Mouse (Mus musculus): ENCODE measurements around the gene Tada3. TPM values are rescaled to one million over a fixed set of nuclear protein-coding genes. Genes with fewer than 3 reads are reported as not detected.
A peak's percentile ranks its signal among the peaks of the same experiment; 100 is the strongest.

Gene Tada3
- polyA plus RNA-seq, 1 experiment from 2014 or later: 44.8 TPM

- no peak overlapping the region for H3K4me3 ChIP-seq (ENCODE audit: low read depth, low read length)
- peaks cover 8% of the 10 kb centered on the region for H3K36me3 ChIP-seq (ENCODE audit: control insufficient read depth, insufficient read depth, low read length)
- 83% methylated on average over 6 of the region's 6 CpGs for WGBS (ENCODE audit: insufficient replicate concordance)
- H3K27ac ChIP-seq (ENCODE audit: low read depth, low read length): no peak overlapping the region
- H3K27me3 ChIP-seq (ENCODE audit: control insufficient read depth, insufficient read depth, low read length): no peaks in the 10 kb centered on the region; the same call in 1 of the 2 replicates
- no peak overlapping the region for H3K4me2 ChIP-seq
- peaks cover 12% of the 10 kb centered on the region; the same call in 1 of the 2 replicates for H3K4me1 ChIP-seq (ENCODE audit: control insufficient read depth, insufficient read depth, low read length)
- ATAC-seq (replicated peaks; ENCODE audit: insufficient number of reproducible peaks, low FRiP score, low TSS enrichment): no peak
- H3K9ac ChIP-seq (ENCODE audit: low read depth, low read length): no peak overlapping the region
- no peaks in the 10 kb centered on the region for H3K9me3 ChIP-seq (replicated peaks; ENCODE audit: control insufficient read depth, low read length)
These were observed 16.3 kb upstream of the Tada3 start for GRCm38 (mm10) chr6:113393951-113394350.

GRCm38 (mm10) chr6:113392387-113393071, 14.8 kb upstream of the Tada3 start:
- H3K27ac ChIP-seq (ENCODE audit: low read depth, low read length): peak overlapping the region; percentile 35; the same call in 1 of the 2 replicates
- peak overlapping the region; percentile 83 for H3K4me2 ChIP-seq
- no peaks in the 10 kb centered on the region for H3K9me3 ChIP-seq (replicated peaks; ENCODE audit: control insufficient read depth, low read length)
- ATAC-seq (replicated peaks; ENCODE audit: insufficient number of reproducible peaks, low FRiP score, low TSS enrichment): peak; percentile 74
- WGBS (ENCODE audit: insufficient replicate concordance): 2% methylated on average over 51 of the region's 51 CpGs
- peak overlapping the region; percentile 68 for H3K9ac ChIP-seq (ENCODE audit: low read depth, low read length)
- no peaks in the 10 kb centered on the region; the same call in 1 of the 2 replicates for H3K27me3 ChIP-seq (ENCODE audit: control insufficient read depth, insufficient read depth, low read length)
- H3K4me1 ChIP-seq (ENCODE audit: control insufficient read depth, insufficient read depth, low read length): peaks cover 12% of the 10 kb centered on the region; the same call in 1 of the 2 replicates
- H3K4me3 ChIP-seq (ENCODE audit: low read depth, low read length): peak overlapping the region; percentile 54
- H3K36me3 ChIP-seq (ENCODE audit: control insufficient read depth, insufficient read depth, low read length): peaks cover 16% of the 10 kb centered on the region

- Histone ChIP-seq H3K36me3 (ENCODE audit: control insufficient read depth, insufficient read depth, low read length) (peaks cover 16% of the 10 kb centered on the region), H3K27ac (ENCODE audit: low read depth, low read length) (peak overlapping the region; percentile 35; the same call in 1 of the 2 replicates), H3K9ac (ENCODE audit: low read depth, low read length) (peak overlapping the region; percentile 68), H3K9me3 (replicated peaks; ENCODE audit: control insufficient read depth, low read length) (no peaks in the 10 kb centered on the region), H3K4me3 (ENCODE audit: low read depth, low read length) (peak overlapping the region; percentile 54), H3K27me3 (ENCODE audit: control insufficient read depth, insufficient read depth, low read length) (no peaks in the 10 kb centered on the region; the same call in 1 of the 2 replicates), H3K4me1 (ENCODE audit: control insufficient read depth, insufficient read depth, low read length) (peaks cover 12% of the 10 kb centered on the region; the same call in 1 of the 2 replicates), H3K4me2 (peak overlapping the region; percentile 83)
- no peak for ATAC-seq (replicated peaks; ENCODE audit: insufficient number of reproducible peaks, low FRiP score, low TSS enrichment)
- 17% methylated on average over 10 of the region's 10 CpGs for WGBS (ENCODE audit: insufficient replicate concordance)
These were observed 14.3 kb upstream of the Tada3 start for GRCm38 (mm10) chr6:113392015-113392386.

GRCm38 (mm10) chr6:113390715-113391114, 13.0 kb upstream of the Tada3 start:
- WGBS (ENCODE audit: insufficient replicate concordance): 87% methylated on average over 3 of the region's 3 CpGs
- Histone ChIP-seq H3K9me3 (replicated peaks; ENCODE audit: control insufficient read depth, low read length) (no peaks in the 10 kb centered on the region), H3K4me2 (no peak overlapping the region), H3K27ac (ENCODE audit: low read depth, low read length) (no peak overlapping the region), H3K9ac (ENCODE audit: low read depth, low read length) (no peak overlapping the region), H3K4me3 (ENCODE audit: low read depth, low read length) (no peak overlapping the region), H3K36me3 (ENCODE audit: control insufficient read depth, insufficient read depth, low read length) (peaks cover 20% of the 10 kb centered on the region), H3K27me3 (ENCODE audit: control insufficient read depth, insufficient read depth, low read length) (no peaks in the 10 kb centered on the region; the same call in 1 of the 2 replicates), H3K4me1 (ENCODE audit: control insufficient read depth, insufficient read depth, low read length) (peaks cover 12% of the 10 kb centered on the region; the same call in 1 of the 2 replicates)
- no peak for ATAC-seq (replicated peaks; ENCODE audit: insufficient number of reproducible peaks, low FRiP score, low TSS enrichment)

- no peak for ATAC-seq (replicated peaks; ENCODE audit: insufficient number of reproducible peaks, low FRiP score, low TSS enrichment)
- no peak within 1 kb of the TSS for H3K4me3 ChIP-seq (ENCODE audit: low read depth, low read length)
- H3K9me3 ChIP-seq (replicated peaks; ENCODE audit: control insufficient read depth, low read length): no peaks in the 10 kb centered on the region
- H3K27ac ChIP-seq (ENCODE audit: low read depth, low read length): no peak within 1 kb of the TSS
- peaks cover 12% of the 10 kb centered on the region; the same call in 1 of the 2 replicates for H3K4me1 ChIP-seq (ENCODE audit: control insufficient read depth, insufficient read depth, low read length)
- peaks cover 32% of the 10 kb centered on the region for H3K36me3 ChIP-seq (ENCODE audit: control insufficient read depth, insufficient read depth, low read length)
- no peaks in the 10 kb centered on the region; the same call in 1 of the 2 replicates for H3K27me3 ChIP-seq (ENCODE audit: control insufficient read depth, insufficient read depth, low read length)
- H3K4me2 ChIP-seq: no peak within 1 kb of the TSS
- no peak within 1 kb of the TSS for H3K9ac ChIP-seq (ENCODE audit: low read depth, low read length)
- 73% methylated on average over 8 of the region's 8 CpGs for WGBS (ENCODE audit: insufficient replicate concordance)
These were observed 11.3 kb upstream of the Tada3 start, which contains the start of gene Ttll3 for GRCm38 (mm10) chr6:113388960-113389359. Gene Ttll3, plus strand, starts transcription at chr6:113389260.

- WGBS (ENCODE audit: insufficient replicate concordance): 87% methylated on average over 3 of the region's 3 CpGs
- no peak overlapping the region for H3K4me2 ChIP-seq
- no peaks in the 10 kb centered on the region for H3K4me1 ChIP-seq (ENCODE audit: control insufficient read depth, insufficient read depth, low read length)
- H3K27ac ChIP-seq (ENCODE audit: low read depth, low read length): no peak overlapping the region
- H3K4me3 ChIP-seq (ENCODE audit: low read depth, low read length): no peak overlapping the region
- H3K36me3 ChIP-seq (ENCODE audit: control insufficient read depth, insufficient read depth, low read length): peaks cover 54% of the 10 kb centered on the region
- H3K9ac ChIP-seq (ENCODE audit: low read depth, low read length): no peak overlapping the region
- H3K9me3 ChIP-seq (replicated peaks; ENCODE audit: control insufficient read depth, low read length): no peaks in the 10 kb centered on the region
- H3K27me3 ChIP-seq (ENCODE audit: control insufficient read depth, insufficient read depth, low read length): no peaks in the 10 kb centered on the region
- ATAC-seq (replicated peaks; ENCODE audit: insufficient number of reproducible peaks, low FRiP score, low TSS enrichment): no peak
These were observed 8.3 kb upstream of the Tada3 start for GRCm38 (mm10) chr6:113386025-113386424.

GRCm38 (mm10) chr6:113385160-113385714, 7.6 kb upstream of the Tada3 start:
- Histone ChIP-seq H3K36me3 (ENCODE audit: control insufficient read depth, insufficient read depth, low read length) (peaks cover 54% of the 10 kb centered on the region), H3K27ac (ENCODE audit: low read depth, low read length) (no peak overlapping the region), H3K9ac (ENCODE audit: low read depth, low read length) (no peak overlapping the region), H3K9me3 (replicated peaks; ENCODE audit: control insufficient read depth, low read length) (no peaks in the 10 kb centered on the region), H3K4me3 (ENCODE audit: low read depth, low read length) (no peak overlapping the region), H3K4me2 (no peak overlapping the region), H3K4me1 (ENCODE audit: control insufficient read depth, insufficient read depth, low read length) (no peaks in the 10 kb centered on the region), H3K27me3 (ENCODE audit: control insufficient read depth, insufficient read depth, low read length) (no peaks in the 10 kb centered on the region)
- ATAC-seq (replicated peaks; ENCODE audit: insufficient number of reproducible peaks, low FRiP score, low TSS enrichment): no peak
- WGBS (ENCODE audit: insufficient replicate concordance): 66% methylated on average over 11 of the region's 11 CpGs

- no peak for ATAC-seq (replicated peaks; ENCODE audit: insufficient number of reproducible peaks, low FRiP score, low TSS enrichment)
- H3K27ac ChIP-seq (ENCODE audit: low read depth, low read length): no peak overlapping the region
These were observed 6.8 kb upstream of the Tada3 start for GRCm38 (mm10) chr6:113384351-113384927.

More at GRCm38 (mm10) chr6:113384351-113384927, 6.8 kb upstream of the Tada3 start:
- 92% methylated on average over 8 of the region's 8 CpGs for WGBS (ENCODE audit: insufficient replicate concordance)
- peaks cover 51% of the 10 kb centered on the region for H3K36me3 ChIP-seq (ENCODE audit: control insufficient read depth, insufficient read depth, low read length)
- no peaks in the 10 kb centered on the region for H3K9me3 ChIP-seq (replicated peaks; ENCODE audit: control insufficient read depth, low read length)
- no peak overlapping the region for H3K4me3 ChIP-seq (ENCODE audit: low read depth, low read length)
- no peak overlapping the region for H3K9ac ChIP-seq (ENCODE audit: low read depth, low read length)
- H3K4me2 ChIP-seq: no peak overlapping the region
- no peaks in the 10 kb centered on the region for H3K27me3 ChIP-seq (ENCODE audit: control insufficient read depth, insufficient read depth, low read length)
- peaks cover under 1% of the 10 kb centered on the region for H3K4me1 ChIP-seq (ENCODE audit: control insufficient read depth, insufficient read depth, low read length)

Data from heart, embryonic 11.5 days (tissue).